Mouse (Mus musculus): ENCODE results near the gene Txnrd1. TPM values are rescaled to one million over a fixed set of nuclear protein-coding genes. Genes with fewer than 3 reads are reported as not detected.

The Txnrd1 gene
- polyA plus RNA-seq, 1 experiment from 2014 or later, result 189 TPM

GRCm38 (mm10) chr10:82866832-82867231, 33.1 kb downstream of the Txnrd1 start:
- H3K9ac ChIP-seq (ENCODE audit: low read length), result no peak overlapping the region
- ATAC-seq (ENCODE audit: low FRiP score) (no peak), DNase-seq (ENCODE audit: low spot score, missing footprints) (no peak)
- no peak overlapping the region for H3K27ac ChIP-seq (ENCODE audit: low read depth, low read length)
- H3K36me3 ChIP-seq (ENCODE audit: control insufficient read depth, insufficient read depth, low read length), result peaks cover 13% of the 10 kb centered on the region
- H3K4me3 ChIP-seq (ENCODE audit: low read depth, low read length), result no peak overlapping the region
- WGBS, result 89% methylated on average over 18 of the region's 18 CpGs
- no peak overlapping the region for H3K4me2 ChIP-seq
- no peaks in the 10 kb centered on the region for H3K27me3 ChIP-seq (ENCODE audit: control insufficient read depth, insufficient read depth, low read length)
- no peaks in the 10 kb centered on the region for H3K9me3 ChIP-seq (ENCODE audit: control insufficient read depth, low read length)
- H3K4me1 ChIP-seq (ENCODE audit: control insufficient read depth, insufficient read depth, low read length), result peaks cover 8% of the 10 kb centered on the region

GRCm38 (mm10) chr10:82868418-82869086, 34.8 kb downstream of the Txnrd1 start:
- H3K27ac ChIP-seq (ENCODE audit: low read depth, low read length), result no peak overlapping the region
- H3K9me3 ChIP-seq (ENCODE audit: control insufficient read depth, low read length), result no peaks in the 10 kb centered on the region
- no peak for ATAC-seq (ENCODE audit: low FRiP score)
- no peak for DNase-seq (ENCODE audit: low spot score, missing footprints)
- no peaks in the 10 kb centered on the region for H3K27me3 ChIP-seq (ENCODE audit: control insufficient read depth, insufficient read depth, low read length)
- no peaks in the 10 kb centered on the region for H3K4me1 ChIP-seq (ENCODE audit: control insufficient read depth, insufficient read depth, low read length)
- peaks cover 13% of the 10 kb centered on the region for H3K36me3 ChIP-seq (ENCODE audit: control insufficient read depth, insufficient read depth, low read length)
- no peak overlapping the region for H3K4me3 ChIP-seq (ENCODE audit: low read depth, low read length)
- H3K4me2 ChIP-seq, result no peak overlapping the region
- no peak overlapping the region for H3K9ac ChIP-seq (ENCODE audit: low read length)
- 86% methylated on average over 6 of the region's 6 CpGs for WGBS

GRCm38 (mm10) chr10:82875446-82875845, 41.7 kb downstream of the Txnrd1 start:
- ATAC-seq (ENCODE audit: low FRiP score) (no peak), DNase-seq (ENCODE audit: low spot score, missing footprints) (no peak)
- no peaks in the 10 kb centered on the region for H3K4me1 ChIP-seq (ENCODE audit: control insufficient read depth, insufficient read depth, low read length)
- no peak overlapping the region for H3K4me2 ChIP-seq
- H3K4me3 ChIP-seq (ENCODE audit: low read depth, low read length), result no peak overlapping the region
- no peak overlapping the region for H3K9ac ChIP-seq (ENCODE audit: low read length)
- H3K27ac ChIP-seq (ENCODE audit: low read depth, low read length), result no peak overlapping the region
- peaks cover 22% of the 10 kb centered on the region for H3K36me3 ChIP-seq (ENCODE audit: control insufficient read depth, insufficient read depth, low read length)
- WGBS, result 91% methylated on average over 10 of the region's 10 CpGs
- H3K27me3 ChIP-seq (ENCODE audit: control insufficient read depth, insufficient read depth, low read length), result no peaks in the 10 kb centered on the region
- no peaks in the 10 kb centered on the region for H3K9me3 ChIP-seq (ENCODE audit: control insufficient read depth, low read length)

GRCm38 (mm10) chr10:82876076-82876796, 42.5 kb downstream of the Txnrd1 start:
- H3K36me3 ChIP-seq (ENCODE audit: control insufficient read depth, insufficient read depth, low read length), result peaks cover 22% of the 10 kb centered on the region

GRCm38 (mm10) chr10:82887354-82887753, 53.6 kb downstream of the Txnrd1 start:
- Histone ChIP-seq H3K4me1 (ENCODE audit: control insufficient read depth, insufficient read depth, low read length) (no peaks in the 10 kb centered on the region), H3K27ac (ENCODE audit: low read depth, low read length) (no peak overlapping the region), H3K9me3 (ENCODE audit: control insufficient read depth, low read length) (no peaks in the 10 kb centered on the region), H3K4me3 (ENCODE audit: low read depth, low read length) (no peak overlapping the region), H3K4me2 (no peak overlapping the region), H3K27me3 (ENCODE audit: control insufficient read depth, insufficient read depth, low read length) (no peaks in the 10 kb centered on the region), H3K9ac (ENCODE audit: low read length) (no peak overlapping the region), H3K36me3 (ENCODE audit: control insufficient read depth, insufficient read depth, low read length) (peaks cover 26% of the 10 kb centered on the region)
- no peak for DNase-seq (ENCODE audit: low spot score, missing footprints)
- ATAC-seq (ENCODE audit: low FRiP score), result no peak
- WGBS, result 95% methylated on average over 6 of the region's 6 CpGs

More at GRCm38 (mm10) chr10:82876076-82876796, 42.5 kb downstream of the Txnrd1 start:
- Histone ChIP-seq H3K4me3 (ENCODE audit: low read depth, low read length) (no peak overlapping the region), H3K27me3 (ENCODE audit: control insufficient read depth, insufficient read depth, low read length) (no peaks in the 10 kb centered on the region), H3K9me3 (ENCODE audit: control insufficient read depth, low read length) (no peaks in the 10 kb centered on the region), H3K4me2 (no peak overlapping the region), H3K4me1 (ENCODE audit: control insufficient read depth, insufficient read depth, low read length) (no peaks in the 10 kb centered on the region), H3K9ac (ENCODE audit: low read length) (no peak overlapping the region), H3K27ac (ENCODE audit: low read depth, low read length) (no peak overlapping the region)
- no peak for ATAC-seq (ENCODE audit: low FRiP score)
- WGBS, result 87% methylated on average over 16 of the region's 16 CpGs
- DNase-seq (ENCODE audit: low spot score, missing footprints), result no peak

- Histone ChIP-seq H3K4me2 (no peak overlapping the region), H3K4me1 (ENCODE audit: control insufficient read depth, insufficient read depth, low read length) (no peaks in the 10 kb centered on the region), H3K27me3 (ENCODE audit: control insufficient read depth, insufficient read depth, low read length) (no peaks in the 10 kb centered on the region), H3K9me3 (ENCODE audit: control insufficient read depth, low read length) (no peaks in the 10 kb centered on the region), H3K9ac (ENCODE audit: low read length) (no peak overlapping the region), H3K4me3 (ENCODE audit: low read depth, low read length) (no peak overlapping the region), H3K36me3 (ENCODE audit: control insufficient read depth, insufficient read depth, low read length) (peaks cover 28% of the 10 kb centered on the region), H3K27ac (ENCODE audit: low read depth, low read length) (no peak overlapping the region)
- no peak for DNase-seq (ENCODE audit: low spot score, missing footprints)
- ATAC-seq (ENCODE audit: low FRiP score), result no peak
- WGBS, result 91% methylated on average over 8 of the region's 8 CpGs
These were observed 54.8 kb downstream of the Txnrd1 start for GRCm38 (mm10) chr10:82888576-82888975.

GRCm38 (mm10) chr10:82889447-82889973, 55.8 kb downstream of the Txnrd1 start:
- Histone ChIP-seq H3K4me3 (ENCODE audit: low read depth, low read length) (no peak overlapping the region), H3K27me3 (ENCODE audit: control insufficient read depth, insufficient read depth, low read length) (no peaks in the 10 kb centered on the region), H3K9me3 (ENCODE audit: control insufficient read depth, low read length) (no peaks in the 10 kb centered on the region), H3K36me3 (ENCODE audit: control insufficient read depth, insufficient read depth, low read length) (peaks cover 28% of the 10 kb centered on the region), H3K4me1 (ENCODE audit: control insufficient read depth, insufficient read depth, low read length) (no peaks in the 10 kb centered on the region), H3K27ac (ENCODE audit: low read depth, low read length) (no peak overlapping the region), H3K9ac (ENCODE audit: low read length) (no peak overlapping the region), H3K4me2 (no peak overlapping the region)
- no peak for DNase-seq (ENCODE audit: low spot score, missing footprints)
- no peak for ATAC-seq (ENCODE audit: low FRiP score)
- WGBS, result 89% methylated on average over 9 of the region's 9 CpGs

- Histone ChIP-seq H3K27ac (ENCODE audit: low read depth, low read length) (no peak overlapping the region), H3K9ac (ENCODE audit: low read length) (no peak overlapping the region), H3K36me3 (ENCODE audit: control insufficient read depth, insufficient read depth, low read length) (peaks cover 21% of the 10 kb centered on the region), H3K9me3 (ENCODE audit: control insufficient read depth, low read length) (no peaks in the 10 kb centered on the region), H3K4me3 (ENCODE audit: low read depth, low read length) (no peak overlapping the region), H3K27me3 (ENCODE audit: control insufficient read depth, insufficient read depth, low read length) (no peaks in the 10 kb centered on the region), H3K4me2 (no peak overlapping the region), H3K4me1 (ENCODE audit: control insufficient read depth, insufficient read depth, low read length) (no peaks in the 10 kb centered on the region)
- DNase-seq (ENCODE audit: low spot score, missing footprints) (no peak), ATAC-seq (ENCODE audit: low FRiP score) (no peak)
- 88% methylated on average over 2 of the region's 2 CpGs for WGBS
These were observed 57.2 kb downstream of the Txnrd1 start for GRCm38 (mm10) chr10:82890936-82891335.

- Histone ChIP-seq H3K27ac (ENCODE audit: low read depth, low read length) (no peak overlapping the region), H3K27me3 (ENCODE audit: control insufficient read depth, insufficient read depth, low read length) (no peaks in the 10 kb centered on the region), H3K36me3 (ENCODE audit: control insufficient read depth, insufficient read depth, low read length) (peaks cover 21% of the 10 kb centered on the region), H3K4me2 (no peak overlapping the region), H3K4me1 (ENCODE audit: control insufficient read depth, insufficient read depth, low read length) (no peaks in the 10 kb centered on the region), H3K4me3 (ENCODE audit: low read depth, low read length) (no peak overlapping the region), H3K9me3 (ENCODE audit: control insufficient read depth, low read length) (no peaks in the 10 kb centered on the region), H3K9ac (ENCODE audit: low read length) (no peak overlapping the region)
- DNase-seq (ENCODE audit: low spot score, missing footprints) (no peak), ATAC-seq (ENCODE audit: low FRiP score) (no peak)
- WGBS, result 88% methylated on average over 7 of the region's 7 CpGs
These were observed 57.7 kb downstream of the Txnrd1 start for GRCm38 (mm10) chr10:82891427-82891826.
